Mouse (Mus musculus) gastrocnemius, adult 8-10 months (tissue): ENCODE results near the gene Iffo2. TPM values are rescaled to one million over a fixed set of nuclear protein-coding genes. Genes with fewer than 3 reads are reported as not detected.

Experiments used
- DNase-seq, 2 experiments: peaks; one replicate each; pipeline ENCODE4 v3.0.0; 2022; ENCODE audit warnings: low spot score in 2 of 2
- total RNA-seq, 4 experiments: library from RNA; stranded (reverse); gene quantifications; 2 replicates each; pipeline ENCODE4 v1.2.4; 2022

Gene Iffo2
- total RNA-seq, 4 experiments from 2014 or later, result 1.2 to 1.9 (median 1.7) TPM

DNA sequence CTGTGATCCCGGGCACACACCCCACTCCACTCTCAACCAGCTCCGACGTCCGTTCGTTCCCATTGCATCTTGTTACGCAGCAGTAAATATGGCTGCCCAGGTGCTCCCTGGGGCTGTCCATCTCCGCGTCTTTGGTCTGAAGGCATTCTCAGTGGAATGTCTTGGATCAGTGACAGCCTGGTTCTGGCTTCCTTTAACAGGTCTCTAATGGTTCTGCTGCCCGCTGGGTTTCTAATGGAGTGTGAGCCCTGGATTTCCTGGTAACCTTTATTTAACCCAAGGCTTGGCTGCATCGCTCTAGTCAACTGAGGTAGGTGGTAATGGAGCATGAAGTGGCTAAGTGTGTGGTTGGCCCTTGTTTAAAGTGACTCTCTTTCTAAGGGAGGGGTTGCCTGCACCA, 1.7 kb downstream of the Iffo2 start:
- DNase-seq, result no peak

DNA sequence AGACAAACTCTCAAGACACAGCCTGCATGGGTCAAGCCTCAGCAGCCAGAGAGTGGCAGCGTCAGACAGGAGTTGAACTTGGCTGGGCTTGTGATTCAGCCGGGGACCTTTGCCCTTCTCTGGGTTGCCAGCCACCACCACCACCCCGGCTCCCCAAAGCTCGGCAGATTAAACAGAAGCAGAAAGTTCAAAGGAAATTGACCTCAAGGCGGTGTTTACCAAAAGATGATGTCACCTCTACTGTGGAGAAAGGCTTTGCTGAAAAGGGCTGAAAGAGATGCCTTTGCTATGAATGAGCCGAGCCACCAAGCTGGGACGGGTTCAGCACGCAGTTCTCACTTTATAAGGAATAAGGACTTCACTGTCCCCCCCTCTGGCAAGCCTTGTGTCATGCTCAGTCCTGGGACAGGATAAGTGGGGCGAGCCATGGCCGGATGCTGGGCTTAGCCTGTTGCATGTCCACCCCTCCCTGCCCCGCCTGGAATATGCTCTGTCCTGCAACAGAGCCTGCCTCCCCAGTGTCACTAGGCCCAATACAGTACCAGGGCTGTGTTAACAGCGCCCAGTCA, 4.9 kb downstream of the Iffo2 start:
- no peak for DNase-seq

DNA sequence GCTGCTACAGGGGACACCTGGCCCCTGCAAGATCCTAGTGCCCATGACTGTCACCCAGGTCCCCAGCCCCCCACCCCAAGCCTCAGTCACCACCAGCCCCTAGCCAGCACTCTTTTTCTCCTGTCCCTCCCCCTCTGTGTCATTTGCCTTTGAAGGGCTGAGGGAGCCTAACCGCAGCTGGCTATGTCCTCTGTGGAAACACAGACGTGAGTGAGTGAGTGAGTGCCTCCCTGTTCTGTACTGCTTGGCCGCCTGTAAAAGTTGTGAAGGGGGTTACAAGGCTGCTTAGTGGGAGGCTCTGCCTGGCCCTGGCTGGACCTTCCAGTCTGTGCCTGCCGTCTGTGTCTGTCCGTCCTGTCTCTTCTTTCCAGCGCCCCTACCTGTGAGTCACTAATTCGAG, 5.4 kb downstream of the Iffo2 start:
- DNase-seq, result no peak

DNA sequence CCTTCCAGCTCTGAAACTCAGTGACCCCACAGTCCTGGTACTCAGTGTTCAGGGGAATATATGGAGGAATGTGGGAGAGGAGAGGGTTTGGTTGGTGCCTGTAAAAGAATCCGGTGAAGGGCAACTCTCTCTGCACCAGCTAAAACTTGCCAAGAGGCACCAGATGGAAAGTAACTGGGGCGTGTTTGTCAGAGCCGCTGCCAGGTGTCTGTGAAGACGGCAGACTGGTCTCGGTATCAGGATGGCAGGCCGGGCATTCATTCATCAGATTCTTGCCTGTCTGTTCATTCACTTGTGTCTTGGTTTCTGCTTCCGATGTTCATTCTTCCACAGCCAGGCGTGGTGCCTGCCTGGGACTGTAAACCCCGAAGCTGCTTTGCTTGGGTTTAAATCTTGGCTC, 6.4 kb downstream of the Iffo2 start:
- no peak for DNase-seq

DNA sequence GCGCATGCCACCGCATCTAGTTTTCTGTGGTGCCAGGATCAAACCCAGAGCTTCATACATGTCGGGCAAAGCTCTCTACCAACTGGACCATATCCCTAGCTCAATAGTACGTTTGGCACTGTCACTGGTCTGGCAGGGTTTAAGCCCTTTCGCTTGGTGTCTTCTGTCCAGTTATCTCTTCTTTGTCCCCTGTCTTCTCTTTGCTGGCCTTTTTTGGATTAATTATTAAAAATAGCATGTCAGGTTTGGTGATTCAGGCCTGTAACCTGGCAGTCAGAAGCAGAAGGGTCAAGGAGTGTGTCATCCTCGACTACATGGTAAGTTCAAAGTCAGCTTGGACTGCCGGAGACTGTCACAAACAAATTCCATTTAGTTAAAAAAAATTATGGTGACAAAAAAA, 10.4 kb downstream of the Iffo2 start:
- DNase-seq, result no peak

DNA sequence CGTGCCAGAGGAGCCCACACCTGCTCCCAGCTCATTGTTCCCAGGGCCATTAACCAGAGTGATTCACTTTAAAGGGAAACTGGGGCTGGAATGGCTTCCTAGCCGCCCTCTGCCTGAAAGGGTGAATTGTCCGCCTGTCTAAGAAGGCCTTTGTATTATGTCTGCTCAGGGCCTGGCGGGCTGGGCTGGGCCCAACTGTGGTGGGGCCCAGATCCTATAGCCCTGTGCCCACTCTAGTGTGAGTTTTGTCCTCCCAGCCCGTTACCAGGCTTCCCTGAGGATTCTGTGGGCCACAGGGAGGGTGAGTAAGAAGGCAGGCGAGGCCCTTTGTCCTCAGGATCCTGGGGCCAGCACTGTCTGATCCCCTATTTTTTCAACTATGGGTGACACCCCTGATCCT, 15.4 kb downstream of the Iffo2 start:
- no peak for DNase-seq

DNA sequence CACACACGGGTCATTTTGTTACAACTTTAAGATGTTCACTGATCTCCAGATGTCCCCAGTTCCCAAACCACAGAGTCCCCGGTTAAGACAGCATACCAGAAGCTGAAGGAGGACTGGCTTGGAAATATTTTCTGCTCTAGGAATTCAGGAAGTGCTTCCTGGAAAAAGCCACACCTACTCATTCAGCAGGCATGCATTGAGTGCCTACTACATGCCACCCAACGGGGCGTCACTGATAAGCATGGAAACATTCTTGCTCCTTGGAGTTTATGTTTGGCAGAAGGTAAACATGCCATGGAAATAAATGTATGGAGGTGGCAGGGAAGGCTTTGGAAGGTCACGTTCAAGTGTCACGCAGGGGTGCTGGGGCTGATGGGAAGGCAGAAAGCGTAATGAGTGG, 19.1 kb downstream of the Iffo2 start:
- no peak for DNase-seq

DNA sequence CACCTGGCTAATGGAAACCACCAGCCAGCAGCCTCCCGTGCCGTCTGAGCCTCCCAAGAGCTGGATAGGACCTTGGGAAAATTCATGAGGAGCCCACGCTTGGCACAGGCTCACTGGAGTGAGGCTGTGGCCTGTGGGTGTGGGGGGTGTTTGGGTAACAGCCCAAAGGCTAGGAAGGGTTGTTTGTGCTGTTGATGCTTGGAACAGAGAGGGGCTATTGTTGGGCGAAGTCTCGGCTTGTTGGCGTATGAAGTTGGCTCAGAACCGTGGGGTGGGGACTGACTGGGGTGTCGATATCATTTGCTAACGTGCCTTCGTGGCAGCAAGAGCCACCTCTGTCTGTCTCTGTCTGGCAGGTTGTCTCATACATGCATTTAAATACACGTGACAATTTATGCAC, 24.9 kb downstream of the Iffo2 start:
- no peak for DNase-seq

DNA sequence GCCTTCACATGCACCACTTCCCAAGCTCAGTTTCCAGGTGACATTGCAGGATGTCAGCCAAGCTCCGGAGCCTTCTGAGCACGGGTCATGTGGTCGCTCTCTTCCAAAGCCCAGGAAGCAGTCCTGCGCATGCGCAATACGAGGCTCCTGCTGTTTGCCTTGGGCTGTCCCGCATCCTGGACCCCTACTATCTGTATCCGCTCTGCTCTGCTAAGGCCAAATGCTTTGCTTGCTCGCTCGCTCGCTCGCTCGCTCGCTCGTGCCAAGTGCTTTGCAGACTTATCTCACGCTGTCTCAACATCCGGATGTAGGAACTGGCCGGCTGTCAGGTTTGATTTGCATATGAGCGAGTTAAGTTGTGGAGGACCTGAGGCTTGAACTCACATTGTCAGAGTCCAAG, 25.6 kb downstream of the Iffo2 start:
- DNase-seq, result no peak

DNA sequence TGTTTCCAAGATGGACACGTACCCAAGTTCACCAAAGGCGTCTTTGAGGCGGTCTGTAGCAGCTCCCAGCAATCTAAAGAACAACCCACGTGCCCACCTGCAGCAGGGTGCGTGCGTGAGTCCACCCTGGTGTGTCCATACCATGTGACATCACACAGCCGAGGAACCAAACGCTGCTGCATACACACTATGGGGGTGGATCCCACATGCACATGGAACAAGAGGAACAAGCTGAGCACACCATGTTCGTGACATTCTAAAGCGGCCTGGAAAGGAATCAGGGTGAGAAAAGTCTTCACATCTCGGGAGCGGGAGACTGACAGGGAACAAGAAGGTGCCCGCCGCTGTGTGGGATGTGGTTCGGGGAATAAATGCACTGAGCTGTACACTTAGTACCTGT, 38.0 kb downstream of the Iffo2 start:
- DNase-seq, result no peak

DNA sequence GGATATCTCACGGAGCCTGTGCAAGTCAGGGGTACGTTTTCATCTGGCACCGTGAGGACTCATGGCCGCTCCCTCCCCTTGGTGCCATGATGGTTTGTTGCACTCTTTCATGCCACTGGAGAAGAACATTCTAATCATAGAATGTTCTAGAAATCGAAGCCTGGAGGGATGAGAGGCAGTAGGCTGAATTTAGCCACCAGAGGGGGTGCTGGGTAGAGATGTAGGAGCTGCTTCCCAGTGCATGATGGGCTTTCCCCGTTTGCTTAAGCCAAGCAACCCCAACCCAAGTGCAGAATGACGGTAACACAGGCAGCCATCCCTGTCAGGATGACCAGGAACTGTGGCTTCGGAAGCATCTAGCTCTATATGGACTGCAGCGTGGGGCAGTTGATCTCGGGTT, 40.4 kb downstream of the Iffo2 start:
- no peak for DNase-seq

DNA sequence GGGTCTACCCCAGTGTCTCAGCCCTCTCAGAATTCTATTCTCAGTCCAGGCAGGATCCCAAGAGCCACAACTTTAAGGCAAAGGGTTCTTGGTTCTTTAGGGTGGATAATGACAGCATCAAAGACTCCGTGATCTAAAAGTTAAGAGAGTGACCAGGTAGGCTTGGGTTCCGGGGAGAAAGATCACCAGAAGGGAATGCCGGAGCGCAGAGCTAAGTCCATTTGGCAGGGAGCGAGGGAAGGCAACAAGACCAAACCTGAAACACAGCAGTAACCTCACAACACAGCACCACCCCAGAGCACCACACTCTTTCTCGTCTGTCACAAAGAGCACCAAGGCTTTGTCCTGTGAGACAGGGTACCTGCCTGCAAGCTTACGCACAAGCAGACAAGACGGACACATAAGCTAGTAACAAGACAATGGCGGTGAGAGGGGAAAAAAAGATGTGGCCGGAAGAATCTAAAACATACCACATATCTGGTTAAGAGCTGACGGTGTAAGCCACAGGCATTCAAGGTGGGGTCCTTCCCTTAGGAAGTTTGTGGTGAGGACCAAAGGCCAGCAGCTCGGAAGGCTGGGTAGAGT, 42.7 kb downstream of the Iffo2 start:
- DNase-seq, result no peak

DNA sequence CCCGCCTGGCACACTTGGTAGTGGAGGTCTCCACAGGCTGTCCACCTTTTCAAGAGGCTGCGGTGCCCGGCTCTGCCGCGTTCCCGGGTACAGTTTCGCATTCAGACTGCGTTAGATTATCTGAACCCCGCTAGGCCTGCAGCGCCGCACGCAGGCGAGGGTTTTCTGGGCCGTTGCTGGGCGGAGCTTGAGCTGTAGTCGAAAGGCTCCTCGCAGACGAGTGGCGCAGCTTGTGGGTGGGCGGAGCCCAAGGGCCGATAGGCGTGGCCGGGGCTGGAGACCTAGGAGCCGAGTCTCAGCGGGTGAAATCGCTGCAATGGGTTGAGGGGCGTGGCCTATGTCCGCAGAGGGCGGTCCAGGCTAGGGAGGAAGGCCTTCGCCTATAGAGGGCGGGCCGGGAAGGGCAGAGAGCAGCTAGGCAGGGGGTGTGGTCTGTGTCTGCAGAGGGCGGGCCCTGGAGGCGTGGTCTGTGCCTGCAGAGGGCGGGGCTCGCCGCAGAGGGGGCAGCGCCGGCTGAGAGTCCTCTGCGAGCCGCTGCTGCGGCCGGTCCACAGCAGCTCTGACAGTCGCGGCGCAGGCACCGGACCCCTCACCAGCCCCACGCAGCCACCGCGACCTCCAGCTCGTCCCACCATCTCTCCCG, 43.9 kb downstream of the Iffo2 start:
- DNase-seq, result peak; percentile 97 to 99

DNA sequence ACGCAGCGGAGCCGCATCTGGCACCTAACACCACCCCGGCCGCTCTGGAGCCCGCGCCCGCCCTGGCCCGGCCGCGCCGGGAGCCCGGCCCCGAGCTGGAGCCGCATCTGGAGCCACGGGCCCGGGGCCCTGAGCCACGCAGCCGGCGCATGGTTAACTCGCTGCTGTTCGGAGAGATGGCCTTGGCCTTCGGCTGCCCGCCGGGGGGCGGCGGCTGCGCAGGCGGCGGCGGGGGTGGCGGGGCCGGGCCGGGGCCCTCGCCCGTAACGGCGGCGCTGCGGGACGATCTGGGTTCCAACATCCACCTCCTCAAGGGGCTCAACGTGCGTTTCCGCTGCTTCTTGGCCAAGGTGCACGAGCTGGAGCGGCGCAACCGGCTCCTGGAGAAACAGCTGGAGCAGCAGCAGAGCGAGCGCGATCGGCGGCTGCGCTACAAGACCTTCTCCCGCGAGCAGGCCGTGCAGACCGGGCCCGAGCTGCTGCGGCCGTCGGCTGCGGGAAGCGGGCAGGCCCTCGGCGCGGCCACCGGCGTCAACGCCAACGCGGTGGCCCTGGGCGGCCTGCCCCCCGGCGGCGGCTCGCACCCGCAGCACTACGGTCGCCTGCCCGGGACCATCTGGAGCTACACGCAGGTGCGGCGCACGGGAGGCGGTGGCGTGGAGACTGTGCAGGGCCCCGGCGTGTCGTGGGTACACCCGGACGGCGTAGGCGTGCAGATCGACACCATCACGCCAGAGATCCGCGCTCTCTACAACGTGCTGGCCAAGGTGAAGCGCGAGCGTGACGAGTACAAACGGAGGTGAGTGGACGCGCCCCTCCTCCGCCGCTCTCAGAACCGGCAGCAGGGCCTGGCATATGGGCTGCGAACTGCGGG, 44.7 kb downstream of the Iffo2 start:
- peak in 1 of 2 experiments; percentile 25 for DNase-seq

DNA sequence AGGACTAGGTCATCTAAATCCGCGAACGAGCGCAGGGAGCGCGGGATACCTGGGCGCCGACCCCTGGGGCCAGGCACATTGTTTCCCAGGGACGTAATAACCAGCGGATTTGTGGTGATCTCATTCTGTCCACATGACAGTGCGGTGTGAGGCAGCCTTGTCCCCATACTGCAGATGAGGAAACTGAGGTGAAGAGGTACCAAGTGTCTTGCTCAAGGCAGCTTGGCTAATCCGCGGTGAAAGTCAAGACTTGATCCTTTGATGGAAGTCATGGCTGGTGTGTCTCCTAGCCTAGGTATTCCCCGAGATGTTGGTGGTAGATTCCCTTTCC, 45.3 kb downstream of the Iffo2 start:
- no peak for DNase-seq

DNA sequence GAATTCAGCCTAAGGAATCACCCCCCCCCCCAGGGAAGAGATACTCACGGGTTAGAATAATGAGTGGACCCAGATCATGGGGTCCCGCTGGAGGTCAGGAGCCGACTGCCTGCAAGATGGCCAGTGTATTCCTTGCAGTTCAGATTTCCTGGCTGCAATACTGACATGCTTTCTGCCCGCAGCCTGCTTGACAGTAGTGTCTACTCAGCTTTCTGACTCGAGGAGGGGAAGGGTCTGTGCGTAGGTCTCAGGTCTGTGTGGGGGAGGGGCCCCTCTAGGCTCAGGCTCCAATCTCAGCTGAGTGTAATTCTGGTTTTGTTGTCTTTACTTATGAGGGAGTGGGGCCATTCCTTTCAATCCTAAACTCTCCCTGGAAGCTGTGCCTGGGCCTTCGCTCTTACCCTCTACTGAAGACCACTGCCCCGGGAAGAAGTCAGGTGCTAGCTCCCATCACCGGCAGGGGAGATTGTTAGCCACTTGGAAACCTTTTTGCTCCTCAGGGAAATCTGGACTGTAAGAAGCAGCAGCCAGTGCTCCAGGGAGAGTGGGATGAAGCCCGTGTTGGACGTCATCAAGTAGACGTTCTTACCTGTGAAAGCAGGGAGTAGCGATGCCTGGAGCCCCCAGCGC, 46.0 kb downstream of the Iffo2 start:
- DNase-seq, result no peak

DNA sequence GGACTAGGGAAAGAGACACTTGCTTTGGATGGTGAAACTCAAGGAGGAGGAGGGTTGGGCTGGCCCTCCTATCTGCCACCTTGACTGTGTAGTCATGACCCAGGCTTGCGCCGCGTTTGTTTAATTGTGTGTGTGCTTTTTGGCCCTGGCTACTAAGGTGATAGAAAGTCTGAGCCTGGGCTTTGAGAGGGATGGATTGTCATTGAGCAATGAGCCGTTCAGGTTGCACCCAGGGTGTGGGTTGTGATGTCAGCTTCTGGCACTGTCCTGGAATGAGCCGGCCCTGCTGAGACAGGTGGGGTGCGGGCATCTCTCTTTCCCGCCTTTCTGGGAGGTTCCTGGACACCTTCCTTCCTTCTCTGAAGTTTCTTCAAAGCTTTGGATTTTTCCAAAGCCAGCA, 46.7 kb downstream of the Iffo2 start:
- DNase-seq, result no peak

DNA sequence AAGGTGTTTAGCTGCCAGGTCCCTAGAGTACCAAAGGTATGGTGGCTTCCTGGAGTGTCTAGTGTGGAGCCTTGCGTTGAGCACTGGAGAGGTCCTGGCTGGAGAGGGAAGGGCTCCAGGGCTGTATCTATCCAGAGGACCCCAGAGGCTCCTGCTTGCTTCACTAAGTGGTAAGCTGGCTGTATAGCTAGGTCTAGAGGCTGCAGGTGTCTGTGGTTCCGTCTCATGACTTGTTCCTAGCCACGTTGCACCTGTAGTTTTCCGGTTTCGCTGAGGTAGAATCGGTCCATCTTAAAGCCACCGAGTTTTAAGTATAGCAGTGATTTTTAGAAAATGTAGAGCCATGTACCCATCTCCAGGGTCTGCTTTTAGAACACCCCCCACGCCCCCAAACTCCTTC, 48.0 kb downstream of the Iffo2 start:
- no peak for DNase-seq

DNA sequence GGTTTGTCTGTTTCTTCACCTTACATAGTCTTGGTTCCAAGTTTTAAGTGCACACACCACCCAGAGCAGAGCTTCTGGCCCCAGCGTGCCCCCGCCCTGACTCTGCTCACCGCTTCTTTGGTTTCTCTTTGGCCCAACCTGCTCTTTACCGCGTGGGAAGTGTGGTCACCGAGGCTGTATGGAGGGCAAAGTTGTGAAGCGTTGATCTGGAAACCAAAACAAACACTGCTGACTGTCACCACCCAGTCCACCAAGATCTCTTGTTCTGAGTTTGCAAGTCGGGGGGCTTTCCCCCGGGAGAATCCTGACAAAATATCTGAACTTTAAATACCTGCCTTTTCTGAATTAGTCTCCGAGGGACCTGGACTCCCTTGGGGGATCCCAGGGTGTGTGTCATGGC, 48.7 kb downstream of the Iffo2 start:
- DNase-seq, result no peak

DNA sequence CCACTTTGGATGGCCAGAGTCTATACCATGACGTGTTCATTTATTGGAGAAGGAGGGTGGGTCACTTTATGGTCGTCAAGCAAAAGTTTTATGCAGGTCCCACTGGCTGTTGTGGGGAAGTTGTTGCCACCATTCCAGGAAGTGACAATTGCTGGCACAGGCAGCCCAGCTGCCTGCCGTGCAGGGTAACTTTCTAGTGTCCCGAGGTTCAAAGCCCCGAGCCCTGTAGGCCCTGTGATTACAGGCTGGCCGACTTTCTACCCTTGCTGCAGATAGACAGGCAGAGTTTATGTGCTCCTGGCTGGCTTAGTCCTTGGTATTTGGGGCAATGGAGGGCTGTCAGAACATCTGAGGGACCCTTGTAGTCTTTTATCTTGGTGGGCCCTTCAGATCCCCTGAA, 49.1 kb downstream of the Iffo2 start:
- no peak for DNase-seq

DNA sequence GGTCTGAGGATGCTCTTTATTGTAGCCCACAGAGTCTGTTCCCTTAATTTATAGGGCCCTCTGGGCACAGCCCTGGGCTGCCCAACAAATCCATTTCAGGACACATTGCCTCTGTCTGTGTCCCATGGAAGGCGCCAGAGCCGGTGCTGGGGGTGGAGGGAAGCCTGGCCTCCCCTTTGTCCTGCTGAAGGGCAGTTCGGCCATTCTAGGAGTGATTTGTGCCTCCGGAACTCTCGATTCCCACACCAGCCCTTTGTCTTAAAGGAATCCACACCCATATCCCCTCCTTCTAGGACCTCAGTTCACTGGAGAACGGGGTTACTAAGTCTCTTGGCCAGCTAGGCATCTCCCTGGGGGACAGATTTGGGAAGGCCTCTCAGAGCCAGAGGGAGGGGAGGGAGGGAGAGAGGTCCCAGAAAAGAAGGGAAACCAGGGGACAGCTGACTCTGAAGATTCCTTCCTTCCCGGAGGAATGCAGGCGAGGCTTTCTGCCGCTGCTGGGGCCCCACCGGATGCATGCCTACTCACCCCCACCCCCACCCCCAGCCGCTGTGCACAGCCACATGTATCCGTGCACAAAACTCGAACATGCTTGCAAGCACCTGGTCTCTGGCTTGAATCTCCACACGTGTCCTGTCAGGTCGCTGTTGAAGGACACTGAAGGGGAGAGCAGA, 50.5 kb downstream of the Iffo2 start:
- no peak for DNase-seq
